Mouse (Mus musculus) retina, postnatal 7 days (tissue): ENCODE measurements around the gene Milr1.
"Not testable (repeated sequence)": the region's sequence is repeated elsewhere in the genome, so short reads cannot be mapped to it uniquely, and the experiment has no call there.

Experiments
- DNase-seq: peaks from one replicate; pipeline ENCODE4 v3.0.0-alpha.2; 2012; ENCODE audit warnings: low read depth, low spot score

Gene Milr1

GRCm38 (mm10) chr11:106730714-106731113, 20.3 kb upstream of the Milr1 start:
- DNase-seq, result no peak

DNA sequence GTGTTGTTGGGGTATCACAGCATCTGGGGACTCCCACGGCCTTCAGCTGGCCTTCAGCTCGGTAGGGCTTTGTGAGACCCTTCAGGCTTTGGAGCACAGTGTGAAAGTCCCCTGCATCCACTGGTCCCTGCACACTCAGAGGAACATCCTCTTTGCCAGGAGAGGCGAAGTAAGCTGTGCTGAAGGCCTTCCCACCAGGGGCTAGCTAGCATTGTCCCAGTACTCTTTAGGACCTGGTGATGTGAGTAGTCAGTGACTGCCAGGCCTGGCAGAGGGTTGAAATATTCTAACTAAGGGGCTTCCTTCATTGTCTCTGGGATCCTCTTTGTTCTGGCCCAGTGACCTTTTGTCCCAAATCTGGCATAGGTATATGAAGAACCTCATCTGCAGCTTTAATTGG, 14.4 kb upstream of the Milr1 start:
- DNase-seq, result no peak

DNA sequence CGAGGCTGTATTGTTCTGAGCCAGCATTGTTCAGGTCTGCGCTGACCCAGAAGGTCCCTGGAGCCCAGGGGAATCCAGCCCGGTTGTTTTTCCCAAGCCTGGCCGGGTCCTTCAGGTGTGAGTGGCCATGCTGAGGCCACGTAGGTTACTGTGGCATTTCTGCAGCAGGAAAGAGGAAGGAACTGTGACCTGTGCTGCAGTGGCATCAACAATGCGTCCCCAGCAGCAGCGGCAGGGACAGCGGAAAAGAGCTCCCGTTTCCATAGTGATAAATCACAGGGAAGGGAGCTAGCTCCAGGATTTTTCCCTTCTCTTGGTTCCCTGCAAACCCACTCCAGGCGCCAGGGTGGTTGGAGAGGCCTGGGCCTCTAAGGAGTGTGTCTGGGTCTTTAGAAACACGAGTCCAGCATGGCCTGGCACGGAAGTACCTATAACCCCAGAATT, 13.8 kb upstream of the Milr1 start:
- no peak for DNase-seq

DNA sequence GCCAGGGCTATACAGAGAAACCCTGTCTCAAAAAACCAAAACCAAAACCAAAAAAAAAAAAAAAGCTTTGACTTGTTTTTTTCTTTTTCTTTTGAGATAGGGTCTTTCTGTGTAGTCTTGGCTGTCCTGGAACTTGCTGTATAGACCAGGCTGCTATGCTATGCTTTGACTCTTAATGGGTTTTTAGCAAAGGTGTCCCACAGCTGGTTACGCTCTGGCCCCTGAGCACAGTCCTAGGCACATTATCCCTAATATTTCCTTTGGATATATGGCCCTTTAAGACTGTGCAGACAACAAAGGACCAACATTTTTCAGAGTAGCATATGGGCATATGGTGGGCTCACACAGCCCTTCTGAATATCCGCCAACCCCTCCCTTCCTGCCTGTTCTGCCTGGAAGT, 11.9 kb upstream of the Milr1 start:
- no peak for DNase-seq

DNA sequence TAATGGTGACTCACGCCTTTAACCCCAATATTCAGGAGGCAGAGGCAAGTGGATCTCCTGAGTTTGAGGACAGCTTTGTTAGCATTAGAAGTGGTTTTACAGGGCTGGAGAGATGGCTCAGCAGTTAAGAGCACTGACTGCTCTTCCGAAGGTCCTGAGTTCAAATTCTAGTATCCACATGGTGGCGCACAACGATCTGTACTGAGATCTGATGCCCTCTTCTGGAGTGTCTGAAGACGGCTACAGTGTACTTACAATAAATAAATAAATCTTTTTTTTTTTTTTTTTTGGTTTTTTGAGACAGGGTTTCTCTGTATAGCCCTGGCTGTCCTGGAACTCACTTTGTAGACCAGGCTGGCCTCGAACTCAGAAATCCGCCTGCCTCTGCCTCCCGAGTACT, 10.3 kb upstream of the Milr1 start:
- not testable (repeated sequence) for DNase-seq

- no peak for DNase-seq
Observed at GRCm38 (mm10) chr11:106741232-106741631, 9.8 kb upstream of the Milr1 start.

GRCm38 (mm10) chr11:106741826-106742225, 9.2 kb upstream of the Milr1 start:
- DNase-seq, result no peak

- DNase-seq, result peak; percentile 30
Observed at GRCm38 (mm10) chr11:106742388-106742841, 8.6 kb upstream of the Milr1 start.

GRCm38 (mm10) chr11:106744949-106745348, 6.1 kb upstream of the Milr1 start:
- DNase-seq, result no peak

DNA sequence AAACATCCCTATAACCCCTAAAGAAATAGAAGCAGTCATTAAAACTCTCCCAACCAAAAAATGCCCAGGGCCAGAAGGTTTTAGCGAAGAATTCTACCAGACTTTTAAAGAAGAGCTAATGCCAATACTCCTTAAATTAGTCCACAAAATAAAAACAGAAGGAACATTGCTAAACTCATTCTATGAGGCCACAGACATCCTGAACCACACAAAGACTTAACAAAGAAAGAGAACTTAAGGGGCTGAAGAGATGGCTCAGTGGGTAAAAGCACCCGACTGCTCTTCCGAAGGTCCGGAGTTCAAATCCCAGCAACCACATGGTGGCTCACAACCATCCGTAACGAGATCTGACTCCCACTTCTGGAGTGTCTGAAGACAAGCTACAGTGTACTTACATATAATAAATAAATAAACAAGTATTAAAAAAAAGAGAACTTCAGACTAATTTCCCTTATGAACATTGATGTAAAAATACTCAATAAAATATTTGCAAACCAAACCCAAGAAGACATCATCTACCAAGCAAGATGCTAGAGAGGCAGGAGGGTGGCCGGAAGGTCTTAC, 1.4 kb upstream of the Milr1 start:
- not testable (repeated sequence) for DNase-seq

DNA sequence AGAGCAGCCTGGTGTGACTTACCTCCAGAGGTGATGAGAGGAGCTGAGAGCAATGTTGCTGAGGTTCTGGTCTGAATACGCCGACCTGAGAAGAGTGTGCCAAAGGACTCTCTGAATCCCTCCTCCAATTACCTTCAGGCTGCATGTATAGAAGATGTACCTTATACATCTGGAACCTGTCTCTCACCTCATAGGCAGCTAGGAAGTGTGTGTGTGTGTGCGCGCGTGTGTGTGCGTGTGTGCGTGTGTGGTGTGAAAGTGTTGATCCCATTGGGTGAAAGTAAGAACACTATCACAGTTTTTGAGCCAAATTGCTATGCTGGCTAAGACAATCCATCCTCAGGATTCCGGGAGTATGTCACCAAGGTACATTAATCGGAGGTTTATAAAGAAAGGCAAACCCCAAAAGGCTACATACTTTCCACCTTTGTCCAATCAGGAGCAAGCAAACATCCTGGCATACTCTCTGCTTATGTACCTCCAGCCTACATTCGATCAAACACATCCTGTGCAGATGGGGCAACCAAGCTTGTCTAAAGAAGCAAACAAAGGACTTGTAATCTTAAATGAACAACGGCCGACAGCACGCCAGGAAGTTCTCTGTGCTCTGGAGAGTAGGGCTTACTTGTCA, 790 bp upstream of the Milr1 start, which contains the start of gene Pecam1:
Gene Pecam1, minus strand, starts transcription at position 508 of the 631 bp plus-strand sequence.
- no peak for DNase-seq

DNA sequence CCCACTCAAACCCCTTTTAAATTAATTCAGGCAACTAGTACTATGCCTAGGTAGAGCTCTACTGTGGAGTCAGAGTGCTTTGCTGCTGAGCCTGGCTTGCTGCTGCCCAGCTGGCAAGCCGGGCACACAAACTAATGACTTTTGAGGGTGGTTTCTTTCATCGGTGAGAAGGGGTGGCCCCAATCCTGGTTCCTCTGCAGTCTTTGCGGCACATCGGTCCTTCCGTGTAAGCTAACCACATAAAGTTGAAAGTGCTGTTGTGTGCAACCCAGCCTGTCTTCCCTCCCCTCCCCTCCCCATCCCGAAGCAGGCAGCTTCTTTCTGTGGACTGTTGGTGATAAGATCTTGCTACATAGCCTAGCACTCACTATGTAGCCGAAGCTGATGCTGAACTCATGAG, 1.1 kb downstream of the Milr1 start:
- DNase-seq, result no peak

- no peak for DNase-seq
Observed at GRCm38 (mm10) chr11:106753314-106753713, 2.3 kb downstream of the Milr1 start.

DNA sequence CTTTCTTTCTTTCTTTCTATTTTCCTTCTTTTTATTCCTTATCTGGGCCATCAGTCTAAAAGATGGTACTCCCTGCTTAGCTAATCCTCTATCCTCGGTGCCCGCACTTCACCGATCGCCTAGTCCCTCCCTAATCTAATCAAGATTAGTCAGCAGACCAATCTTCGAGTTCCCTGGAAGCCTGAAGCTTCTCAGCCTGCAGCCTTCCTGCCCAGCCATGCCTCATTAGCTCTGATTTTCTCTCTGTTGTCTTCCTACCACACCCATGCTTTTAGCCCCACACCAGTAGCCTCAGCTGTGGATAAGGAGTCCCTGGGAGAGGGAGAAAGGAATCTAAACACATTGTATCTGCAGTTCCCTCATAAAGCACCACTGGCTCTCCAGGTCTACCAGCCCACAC, 4.6 kb downstream of the Milr1 start:
- no peak for DNase-seq

DNA sequence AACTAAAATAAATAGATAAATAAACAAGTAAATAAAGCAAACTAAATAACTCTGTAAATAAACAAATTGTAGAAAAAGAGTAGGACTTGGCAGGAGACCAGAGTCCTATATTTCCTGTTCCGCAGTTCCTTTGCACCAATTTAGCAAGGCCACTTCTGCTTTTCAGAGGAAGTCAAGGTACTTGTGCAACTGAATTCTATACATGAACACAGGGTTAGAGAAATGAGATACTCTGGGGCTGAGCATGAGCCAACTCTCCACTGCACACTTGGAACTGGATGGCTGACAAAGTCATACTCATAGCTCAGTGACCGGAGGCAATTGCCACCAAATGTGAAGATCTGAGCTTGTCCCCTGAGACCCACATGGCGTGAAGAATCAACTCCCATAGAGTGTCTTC, 8.0 kb downstream of the Milr1 start:
- no peak for DNase-seq

GRCm38 (mm10) chr11:106760511-106760910, 9.5 kb downstream of the Milr1 start:
- no peak for DNase-seq

- DNase-seq, result no peak
Observed at GRCm38 (mm10) chr11:106762139-106762799, 11.2 kb downstream of the Milr1 start.

DNA sequence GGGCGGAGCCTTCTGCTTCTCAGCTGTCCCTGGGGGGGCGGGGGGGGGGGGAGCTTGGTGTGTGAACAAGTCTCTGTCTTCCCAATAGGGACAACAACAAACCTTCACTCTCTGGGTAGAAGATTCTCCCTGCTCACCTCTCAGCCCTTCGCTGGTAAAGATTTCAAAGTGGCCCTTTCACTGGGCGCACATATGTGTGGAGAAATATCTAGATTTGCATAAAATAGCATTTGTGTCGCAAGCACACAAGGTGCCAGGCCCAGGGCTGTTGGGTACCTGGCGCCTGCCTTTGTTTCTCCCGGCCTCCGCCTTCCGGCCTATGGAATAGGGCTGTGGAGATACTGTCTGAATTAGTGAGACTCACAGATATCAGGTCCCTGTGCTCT, 11.8 kb downstream of the Milr1 start:
- no peak for DNase-seq

GRCm38 (mm10) chr11:106766611-106767162, 15.7 kb downstream of the Milr1 start:
- no peak for DNase-seq

GRCm38 (mm10) chr11:106767516-106767915, 16.5 kb downstream of the Milr1 start:
- DNase-seq, result no peak

DNA sequence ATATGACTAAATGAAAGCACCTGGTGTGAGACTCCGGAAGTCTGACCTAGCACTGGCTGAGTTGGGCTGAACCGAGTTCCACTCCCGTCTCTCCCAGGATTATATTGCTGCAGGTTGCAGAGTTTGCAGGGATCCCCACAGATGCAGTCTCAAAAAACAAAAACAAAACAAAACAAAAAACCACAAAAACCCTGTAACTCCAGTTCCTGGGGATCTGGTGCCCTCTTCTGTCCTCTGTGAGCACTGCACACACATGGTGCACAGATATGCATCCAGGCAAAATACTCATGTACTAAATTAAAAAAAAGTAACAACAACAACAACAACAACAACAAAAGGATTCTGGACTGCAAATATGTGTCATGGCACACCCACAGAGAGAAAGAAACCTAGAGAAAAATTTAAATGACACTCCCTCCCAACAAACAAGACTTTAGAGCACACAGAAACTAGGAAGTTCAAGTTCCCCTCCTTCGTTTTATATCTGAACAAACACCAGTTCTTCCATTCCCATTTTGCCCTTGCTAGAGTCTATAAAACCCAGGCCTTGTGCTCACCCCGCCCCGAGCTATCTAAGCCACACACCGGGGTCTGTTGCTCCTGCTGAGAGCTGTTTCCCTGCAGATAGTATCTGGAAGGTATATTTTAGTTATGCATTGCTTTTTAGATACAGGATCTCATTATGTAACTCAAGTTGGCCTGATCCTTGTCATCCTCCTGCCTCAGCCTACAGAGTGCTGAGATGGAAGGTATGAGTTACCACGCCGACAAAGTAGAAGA, 19.4 kb downstream of the Milr1 start:
- DNase-seq, result no peak

GRCm38 (mm10) chr11:106773061-106773460, 22.0 kb downstream of the Milr1 start:
- no peak for DNase-seq
